Mouse (Mus musculus): ENCODE measurements around the gene Knop1. TPM values are rescaled to one million over a fixed set of nuclear protein-coding genes. Genes with fewer than 3 reads are reported as not detected.

Gene Knop1
- 119 and 122 TPM in 2 replicates for polyA plus RNA-seq (2014; fragmentation: Nextera tagmentation; extraction: Ambion mirVana)

DNA sequence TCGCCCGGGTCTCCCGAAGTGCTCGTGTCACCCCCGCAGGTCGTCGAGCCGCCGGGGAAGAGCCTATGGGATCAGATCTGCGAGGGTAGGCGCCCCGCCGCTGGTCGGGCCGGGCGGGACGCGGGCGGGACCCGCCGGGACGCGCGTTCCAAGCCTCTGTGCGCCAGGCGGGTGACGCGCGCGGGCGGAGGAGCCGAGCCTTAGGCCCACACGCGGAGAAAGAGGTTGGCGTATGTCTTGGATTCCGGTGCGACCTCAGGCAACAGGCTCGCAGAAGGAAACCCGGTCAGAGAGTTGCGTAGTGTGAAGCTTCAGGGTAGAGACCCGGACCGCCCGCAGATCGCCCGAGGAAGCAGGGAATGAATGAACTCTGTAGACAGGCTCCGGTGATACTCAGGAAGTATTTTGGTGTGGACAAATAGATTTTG is at the start of gene Knop1:
TSS of gene Knop1 (minus strand) at position 378 of the 428 bp plus-strand sequence.
- under 1% methylated on average over 45 of the region's 46 CpGs for WGBS
- Histone ChIP-seq H3K4me2 (ENCODE audit: low read depth, low read length) (peak within 1 kb of the TSS; percentile 67), H3K4me1 (ENCODE audit: control insufficient read depth, insufficient read depth, low read length) (no peaks in the 10 kb centered on the region; the same call in 1 of the 2 replicates), H3K4me3 (ENCODE audit: low read depth, low read length) (peak within 1 kb of the TSS; percentile 82), H3K9ac (replicated peaks; ENCODE audit: low read length) (peak within 1 kb of the TSS; percentile 80), H3K27ac (replicated peaks; ENCODE audit: low read depth, low read length) (no peak within 1 kb of the TSS), H3K36me3 (replicated peaks; ENCODE audit: control insufficient read depth, insufficient read depth, low read depth, low read length) (peaks cover 2% of the 10 kb centered on the region; the same call in 1 of the 2 replicates), H3K27me3 (ENCODE audit: control insufficient read depth, insufficient read depth, low read length) (no peaks in the 10 kb centered on the region), H3K9me3 (replicated peaks; ENCODE audit: control insufficient read depth, low read length) (no peaks in the 10 kb centered on the region)
- ATAC-seq (replicated peaks; ENCODE audit: insufficient number of reproducible peaks, low FRiP score, low TSS enrichment, low read depth), result peak; percentile 80
- DNase-seq (ENCODE audit: low spot score), result peak; percentile 55

DNA sequence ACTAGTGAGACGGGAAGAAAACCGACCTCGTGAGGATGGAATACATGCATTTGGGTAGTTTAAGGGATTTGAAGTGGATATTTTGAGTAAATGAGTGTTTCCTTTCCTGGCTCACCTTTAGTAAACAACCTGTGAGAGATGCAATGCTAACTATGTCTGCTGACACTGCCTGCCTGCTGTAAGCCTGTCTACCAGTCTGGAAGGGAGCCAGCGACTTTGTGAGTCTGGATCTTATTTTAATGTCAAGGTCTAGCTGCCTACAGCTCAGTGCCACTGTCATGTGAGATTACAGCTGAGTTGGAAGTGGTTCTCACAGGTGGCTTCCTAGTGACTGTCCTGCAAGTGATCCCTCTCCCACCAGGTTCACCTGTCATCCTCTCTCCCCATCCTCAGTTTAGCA is 48.5 kb upstream of the Knop1 start:
- DNase-seq (ENCODE audit: low spot score) (no peak), ATAC-seq (replicated peaks; ENCODE audit: insufficient number of reproducible peaks, low FRiP score, low TSS enrichment, low read depth) (no peak)
- Histone ChIP-seq H3K27ac (replicated peaks; ENCODE audit: low read depth, low read length) (no peak overlapping the region), H3K9ac (replicated peaks; ENCODE audit: low read length) (no peak overlapping the region), H3K9me3 (replicated peaks; ENCODE audit: control insufficient read depth, low read length) (no peaks in the 10 kb centered on the region), H3K4me3 (ENCODE audit: low read depth, low read length) (no peak overlapping the region), H3K27me3 (ENCODE audit: control insufficient read depth, insufficient read depth, low read length) (no peaks in the 10 kb centered on the region), H3K4me1 (ENCODE audit: control insufficient read depth, insufficient read depth, low read length) (no peaks in the 10 kb centered on the region), H3K36me3 (replicated peaks; ENCODE audit: control insufficient read depth, insufficient read depth, low read depth, low read length) (no peaks in the 10 kb centered on the region), H3K4me2 (ENCODE audit: low read depth, low read length) (no peak overlapping the region)
- 80% methylated on average over 4 of the region's 4 CpGs for WGBS

DNA sequence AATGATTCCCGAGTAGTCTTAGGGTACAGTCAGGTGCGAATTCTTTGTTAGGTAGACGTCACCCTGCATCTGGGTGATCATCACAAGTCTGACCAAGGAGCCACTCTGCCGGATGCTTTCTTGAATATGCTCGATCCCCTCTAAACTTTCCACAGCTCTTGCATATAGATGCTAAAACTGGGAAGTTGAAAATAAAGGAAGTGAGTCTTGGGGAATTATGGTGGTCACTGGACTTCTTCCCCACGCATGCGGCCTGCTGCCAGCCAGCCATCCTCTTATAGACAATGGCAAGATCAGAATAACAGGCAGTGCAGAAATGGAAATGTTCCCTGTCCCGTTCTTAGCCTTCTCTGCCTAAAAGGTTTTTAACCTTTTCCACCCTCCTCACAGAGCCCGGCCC is 47.8 kb upstream of the Knop1 start:
- Histone ChIP-seq H3K4me2 (ENCODE audit: low read depth, low read length) (no peak overlapping the region), H3K4me3 (ENCODE audit: low read depth, low read length) (no peak overlapping the region), H3K4me1 (ENCODE audit: control insufficient read depth, insufficient read depth, low read length) (no peaks in the 10 kb centered on the region), H3K9me3 (replicated peaks; ENCODE audit: control insufficient read depth, low read length) (no peaks in the 10 kb centered on the region), H3K9ac (replicated peaks; ENCODE audit: low read length) (no peak overlapping the region), H3K27me3 (ENCODE audit: control insufficient read depth, insufficient read depth, low read length) (no peaks in the 10 kb centered on the region), H3K27ac (replicated peaks; ENCODE audit: low read depth, low read length) (no peak overlapping the region), H3K36me3 (replicated peaks; ENCODE audit: control insufficient read depth, insufficient read depth, low read depth, low read length) (no peaks in the 10 kb centered on the region)
- DNase-seq (ENCODE audit: low spot score) (no peak), ATAC-seq (replicated peaks; ENCODE audit: insufficient number of reproducible peaks, low FRiP score, low TSS enrichment, low read depth) (no peak)
- WGBS, result 86% methylated on average over 9 of the region's 9 CpGs

DNA sequence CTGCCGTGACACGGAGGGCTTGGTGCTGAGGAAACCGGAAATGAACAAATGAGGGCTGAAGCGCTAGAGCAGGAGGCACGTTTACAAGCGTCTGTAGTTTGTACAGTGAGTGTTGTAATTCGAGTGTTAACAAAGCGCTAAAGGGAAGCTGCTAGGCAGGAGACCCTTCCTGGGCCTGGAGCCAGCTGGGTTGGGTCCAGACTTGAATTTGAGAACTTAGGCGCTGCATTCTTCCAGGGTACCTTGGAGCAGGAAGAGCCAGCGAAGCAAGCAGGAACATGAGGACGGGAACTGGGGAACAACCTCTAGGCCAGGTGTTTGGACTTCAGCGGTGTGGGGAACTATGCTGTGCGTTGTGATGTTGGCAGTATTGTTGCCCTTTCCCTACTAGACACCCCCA is 46.9 kb upstream of the Knop1 start:
- H3K4me1 ChIP-seq (ENCODE audit: control insufficient read depth, insufficient read depth, low read length), result no peaks in the 10 kb centered on the region
- H3K36me3 ChIP-seq (replicated peaks; ENCODE audit: control insufficient read depth, insufficient read depth, low read depth, low read length), result no peaks in the 10 kb centered on the region
- WGBS, result 68% methylated on average over 13 of the region's 13 CpGs
- ATAC-seq (replicated peaks; ENCODE audit: insufficient number of reproducible peaks, low FRiP score, low TSS enrichment, low read depth) (no peak), DNase-seq (ENCODE audit: low spot score) (no peak)
- H3K27ac ChIP-seq (replicated peaks; ENCODE audit: low read depth, low read length), result no peak overlapping the region
- no peak overlapping the region for H3K4me3 ChIP-seq (ENCODE audit: low read depth, low read length)
- H3K9ac ChIP-seq (replicated peaks; ENCODE audit: low read length), result no peak overlapping the region
- no peaks in the 10 kb centered on the region for H3K9me3 ChIP-seq (replicated peaks; ENCODE audit: control insufficient read depth, low read length)
- H3K27me3 ChIP-seq (ENCODE audit: control insufficient read depth, insufficient read depth, low read length), result no peaks in the 10 kb centered on the region
- no peak overlapping the region for H3K4me2 ChIP-seq (ENCODE audit: low read depth, low read length)

DNA sequence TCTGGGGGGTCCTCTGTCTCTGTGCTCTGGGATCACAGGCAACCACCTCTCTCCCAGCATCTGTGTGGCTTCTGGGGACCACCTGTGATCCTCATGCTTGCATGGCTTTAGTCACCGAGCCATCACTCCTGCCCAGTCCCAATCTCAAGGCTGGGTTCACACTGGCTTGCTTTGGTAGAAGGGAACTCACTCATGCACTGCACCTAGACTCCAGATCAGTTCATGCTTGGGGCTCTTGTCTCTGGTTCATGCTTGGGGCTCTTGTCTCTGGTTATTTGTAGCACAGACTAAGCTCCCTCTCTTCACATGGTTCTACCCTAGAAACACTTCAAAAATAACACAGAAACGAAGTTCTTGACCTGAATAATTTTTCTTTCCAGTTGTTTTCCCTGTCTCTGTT is 44.0 kb upstream of the Knop1 start:
- Histone ChIP-seq H3K4me1 (ENCODE audit: control insufficient read depth, insufficient read depth, low read length) (no peaks in the 10 kb centered on the region), H3K27me3 (ENCODE audit: control insufficient read depth, insufficient read depth, low read length) (no peaks in the 10 kb centered on the region), H3K36me3 (replicated peaks; ENCODE audit: control insufficient read depth, insufficient read depth, low read depth, low read length) (no peaks in the 10 kb centered on the region), H3K4me3 (ENCODE audit: low read depth, low read length) (no peak overlapping the region), H3K9me3 (replicated peaks; ENCODE audit: control insufficient read depth, low read length) (no peaks in the 10 kb centered on the region), H3K9ac (replicated peaks; ENCODE audit: low read length) (no peak overlapping the region), H3K27ac (replicated peaks; ENCODE audit: low read depth, low read length) (no peak overlapping the region), H3K4me2 (ENCODE audit: low read depth, low read length) (no peak overlapping the region)
- no peak for ATAC-seq (replicated peaks; ENCODE audit: insufficient number of reproducible peaks, low FRiP score, low TSS enrichment, low read depth)
- WGBS, result 76% methylated on average over 2 of the region's 2 CpGs
- DNase-seq (ENCODE audit: low spot score), result no peak

DNA sequence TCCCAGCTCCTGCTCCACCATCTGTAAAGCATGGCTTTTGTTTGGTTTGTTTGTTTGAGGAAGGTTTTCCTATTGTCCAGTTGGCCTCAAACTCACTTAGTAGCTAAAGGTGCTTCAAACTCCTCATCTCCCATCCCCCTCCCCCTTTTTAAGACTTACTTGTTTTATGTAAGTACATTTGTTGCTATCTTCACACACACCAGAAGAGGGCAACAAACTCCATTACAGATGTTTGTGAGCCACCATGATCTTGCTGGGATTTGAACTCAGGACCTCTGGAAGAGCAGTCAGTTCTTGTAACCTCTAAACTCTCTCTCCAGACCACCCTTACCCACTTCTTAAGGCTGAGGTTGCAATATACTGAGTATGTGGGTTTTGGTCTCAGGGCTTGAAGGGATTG is 42.0 kb upstream of the Knop1 start:
- Histone ChIP-seq H3K4me3 (ENCODE audit: low read depth, low read length) (no peak overlapping the region), H3K27me3 (ENCODE audit: control insufficient read depth, insufficient read depth, low read length) (no peaks in the 10 kb centered on the region), H3K9me3 (replicated peaks; ENCODE audit: control insufficient read depth, low read length) (no peaks in the 10 kb centered on the region), H3K27ac (replicated peaks; ENCODE audit: low read depth, low read length) (no peak overlapping the region), H3K9ac (replicated peaks; ENCODE audit: low read length) (no peak overlapping the region), H3K4me2 (ENCODE audit: low read depth, low read length) (no peak overlapping the region), H3K4me1 (ENCODE audit: control insufficient read depth, insufficient read depth, low read length) (no peaks in the 10 kb centered on the region), H3K36me3 (replicated peaks; ENCODE audit: control insufficient read depth, insufficient read depth, low read depth, low read length) (no peaks in the 10 kb centered on the region)
- no peak for ATAC-seq (replicated peaks; ENCODE audit: insufficient number of reproducible peaks, low FRiP score, low TSS enrichment, low read depth)
- DNase-seq (ENCODE audit: low spot score), result no peak

DNA sequence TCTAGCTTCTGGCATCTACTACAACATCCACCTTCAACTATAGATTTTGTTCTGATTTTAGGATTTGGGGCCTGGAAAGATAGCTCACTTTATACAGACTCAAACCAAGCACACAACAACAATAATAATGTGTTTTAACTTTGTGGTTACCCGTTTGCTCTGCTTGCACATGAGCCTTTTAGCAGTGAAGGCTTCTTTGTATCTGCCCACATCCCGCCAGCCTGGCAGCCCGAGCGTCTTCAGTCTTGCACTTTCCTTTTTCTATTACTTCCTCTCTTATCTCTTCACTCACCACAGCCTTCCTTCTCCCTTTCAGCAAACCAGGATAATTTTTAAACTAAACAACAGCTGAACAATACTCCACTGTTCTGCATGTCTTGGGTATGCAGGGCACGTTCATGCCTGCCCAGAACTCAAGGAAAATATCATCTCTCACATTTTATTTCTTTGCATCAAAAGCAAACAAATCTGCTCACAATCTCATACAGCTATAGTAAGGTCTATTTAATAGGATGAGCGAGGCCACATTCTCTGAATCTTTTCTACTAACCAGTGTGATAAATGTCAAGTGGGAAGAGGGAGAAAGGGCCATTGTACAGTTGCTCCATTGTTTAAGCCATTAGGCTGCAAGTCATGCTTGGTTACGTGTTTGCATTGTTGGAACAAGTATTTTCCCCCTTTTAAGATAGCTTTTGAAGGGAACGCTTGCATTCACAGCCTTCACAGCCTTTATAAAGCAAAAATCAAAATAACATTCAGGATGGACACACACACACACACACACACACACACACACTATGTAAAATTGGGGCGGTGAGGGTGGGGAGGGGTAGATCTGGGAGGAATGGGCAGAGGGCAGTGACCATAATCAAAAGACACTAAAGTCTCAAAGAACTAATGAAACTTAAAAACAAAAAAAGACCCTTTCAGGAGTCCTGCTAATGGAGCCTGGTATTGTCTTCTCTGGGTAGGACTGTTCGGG is 39.7 kb upstream of the Knop1 start:
- WGBS, result 50% methylated on average over 10 of the region's 10 CpGs
- no peak overlapping the region for H3K27ac ChIP-seq (replicated peaks; ENCODE audit: low read depth, low read length)
- ATAC-seq (replicated peaks; ENCODE audit: insufficient number of reproducible peaks, low FRiP score, low TSS enrichment, low read depth) (no peak), DNase-seq (ENCODE audit: low spot score) (no peak)
- H3K9me3 ChIP-seq (replicated peaks; ENCODE audit: control insufficient read depth, low read length), result no peaks in the 10 kb centered on the region
- H3K27me3 ChIP-seq (ENCODE audit: control insufficient read depth, insufficient read depth, low read length), result no peaks in the 10 kb centered on the region
- H3K4me3 ChIP-seq (ENCODE audit: low read depth, low read length), result no peak overlapping the region
- no peaks in the 10 kb centered on the region for H3K36me3 ChIP-seq (replicated peaks; ENCODE audit: control insufficient read depth, insufficient read depth, low read depth, low read length)
- H3K4me2 ChIP-seq (ENCODE audit: low read depth, low read length), result no peak overlapping the region
- H3K9ac ChIP-seq (replicated peaks; ENCODE audit: low read length), result no peak overlapping the region
- H3K4me1 ChIP-seq (ENCODE audit: control insufficient read depth, insufficient read depth, low read length), result no peaks in the 10 kb centered on the region

DNA sequence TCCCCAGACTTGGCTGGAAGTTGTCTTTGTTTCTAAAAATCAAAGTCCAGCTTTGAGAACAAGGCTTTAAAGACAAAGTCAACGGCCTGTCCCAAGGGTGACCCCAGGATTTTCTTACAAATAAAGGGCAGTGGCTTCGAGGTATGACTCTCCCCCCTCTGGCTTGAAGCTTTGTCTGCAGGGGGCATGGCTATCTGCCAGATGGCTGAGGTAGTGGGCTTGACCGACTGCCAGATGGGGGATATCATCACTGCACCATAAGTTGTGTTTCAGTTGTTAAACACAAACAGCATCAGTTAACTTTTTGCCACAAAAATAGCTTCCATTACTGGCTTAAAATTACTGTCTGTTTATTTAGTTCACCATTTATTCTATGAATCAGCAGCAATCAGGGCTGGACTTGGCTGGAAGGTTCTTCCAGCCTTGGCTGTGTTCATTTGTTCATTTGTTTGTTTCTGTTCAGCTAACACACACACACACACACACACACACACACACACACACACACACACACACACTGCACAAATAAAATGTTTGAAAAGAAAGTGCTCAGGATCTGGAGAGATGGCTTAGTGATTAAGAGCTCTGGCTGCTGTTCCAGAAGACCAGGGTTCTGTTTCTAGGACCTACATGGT is 33.1 kb upstream of the Knop1 start:
- Histone ChIP-seq H3K27ac (replicated peaks; ENCODE audit: low read depth, low read length) (no peak overlapping the region), H3K9me3 (replicated peaks; ENCODE audit: control insufficient read depth, low read length) (no peaks in the 10 kb centered on the region), H3K4me3 (ENCODE audit: low read depth, low read length) (no peak overlapping the region), H3K9ac (replicated peaks; ENCODE audit: low read length) (no peak overlapping the region), H3K4me1 (ENCODE audit: control insufficient read depth, insufficient read depth, low read length) (no peaks in the 10 kb centered on the region), H3K4me2 (ENCODE audit: low read depth, low read length) (no peak overlapping the region), H3K36me3 (replicated peaks; ENCODE audit: control insufficient read depth, insufficient read depth, low read depth, low read length) (no peaks in the 10 kb centered on the region), H3K27me3 (ENCODE audit: control insufficient read depth, insufficient read depth, low read length) (no peaks in the 10 kb centered on the region)
- ATAC-seq (replicated peaks; ENCODE audit: insufficient number of reproducible peaks, low FRiP score, low TSS enrichment, low read depth) (no peak), DNase-seq (ENCODE audit: low spot score) (no peak)
- 11% methylated on average over 3 of the region's 3 CpGs for WGBS

All from embryonic facial prominence, embryonic 11.5 days (tissue).